Mouse (Mus musculus) MEL (cell line): ENCODE data around the gene Ecm1. TPM values are rescaled to one million over a fixed set of nuclear protein-coding genes. Genes with fewer than 3 reads are reported as not detected.

Experiments
- DNase-seq: peaks from one replicate; pipeline ENCODE4 v3.0.0; 2011; ENCODE audit warnings: low read depth, low spot score
- H3K27ac ChIP-seq: 2 replicates; pipeline ENCODE4 v1.5.1; 2012; ENCODE audit warnings: low read depth, mild to moderate bottlenecking, control low read depth, low read length, moderate library complexity; ENCODE audit not compliant: control insufficient read depth
- H3K27me3 ChIP-seq, 2 experiments: fragments of 150-350 bp in 1 of 2; sonication (generic) in 1 of 2; 2 replicates each; pipeline ENCODE4 v1.6.1; 2012; ENCODE audit warnings: low read length in 2 of 2, mild to moderate bottlenecking in 2 of 2, improper control_type of control experiment in 1 of 2, moderate library complexity in 1 of 2; ENCODE audit not compliant: insufficient read depth in 2 of 2, control insufficient read depth in 1 of 2
- H3K36me3 ChIP-seq, 2 experiments: 2 replicates each; pipeline ENCODE4 v1.6.1; 2012 to 2014; ENCODE audit warnings: low read length in 2 of 2, improper control_type of control experiment in 1 of 2, inconsistent platforms in 1 of 2, mild to moderate bottlenecking in 1 of 2; ENCODE audit not compliant: insufficient read depth in 2 of 2, control insufficient read depth in 1 of 2
- H3K4me1 ChIP-seq, 2 experiments: fragments of 150-350 bp in 1 of 2; sonication (generic) in 1 of 2; 2 replicates each; pipeline ENCODE4 v1.6.1; 2012; ENCODE audit warnings: low read length in 2 of 2, improper control_type of control experiment in 1 of 2, mild to moderate bottlenecking in 1 of 2; ENCODE audit not compliant: insufficient read depth in 2 of 2, control insufficient read depth in 1 of 2
- H3K4me3 ChIP-seq, 2 experiments: fragments of 150-350 bp in 1 of 2; sonication (generic) in 1 of 2; 2 replicates each; pipeline ENCODE4 v1.5.1; 2012; ENCODE audit warnings: low read depth in 2 of 2, low read length in 2 of 2, mild to moderate bottlenecking in 2 of 2, moderate library complexity in 2 of 2, control low read depth in 1 of 2, improper control_type of control experiment in 1 of 2; ENCODE audit not compliant: control insufficient read depth in 1 of 2, insufficient read depth in 1 of 2
- H3K79me2 ChIP-seq: 2 replicates; pipeline ENCODE4 v1.6.1; 2012; ENCODE audit warnings: mild to moderate bottlenecking, low read length, moderate library complexity; ENCODE audit not compliant: control insufficient read depth, poor library complexity, insufficient read depth
- H3K9ac ChIP-seq: 2 replicates; pipeline ENCODE4 v1.6.1; 2012; ENCODE audit warnings: low read depth, mild to moderate bottlenecking, control low read depth, low read length, moderate library complexity; ENCODE audit not compliant: control insufficient read depth, poor library complexity, severe bottlenecking
- H3K9me3 ChIP-seq: fragments of 150-350 bp; sonication (generic); replicated peaks from 2 replicates; pipeline ENCODE4 v1.6.1; 2012; ENCODE audit warnings: mild to moderate bottlenecking, low read length, improper control_type of control experiment, moderate library complexity; ENCODE audit not compliant: insufficient read depth
- BHLHE40 ChIP-seq: IDR thresholded peaks from 2 replicates; pipeline ENCODE4 v1.6.1; 2012; ENCODE audit warnings: low read depth, mild to moderate bottlenecking, inconsistent platforms, low read length, improper control_type of control experiment, borderline replicate concordance
- CHD1 ChIP-seq: IDR thresholded peaks from 2 replicates; pipeline ENCODE4 v1.6.1; 2012; ENCODE audit warnings: low read depth, mild to moderate bottlenecking, inconsistent platforms, low read length, improper control_type of control experiment
- CTCF ChIP-seq, 3 experiments: IDR thresholded peaks in 2 of 3; conservative IDR thresholded peaks in 1 of 3; 2 replicates each; pipeline ENCODE4 v1.5.1; 2011 to 2012; ENCODE audit warnings: low read length in 3 of 3, low read depth in 2 of 3, mild to moderate bottlenecking in 2 of 3, improper control_type of control experiment in 1 of 3, inconsistent platforms in 1 of 3, mixed read lengths in 1 of 3, moderate library complexity in 1 of 3; ENCODE audit not compliant: control insufficient read depth in 1 of 3, insufficient read depth in 1 of 3, poor library complexity in 1 of 3, severe bottlenecking in 1 of 3
- E2F4 ChIP-seq: IDR thresholded peaks from 2 replicates; pipeline ENCODE4 v1.6.1; 2011; ENCODE audit warnings: low read depth, low read length, improper control_type of control experiment, borderline replicate concordance
- ELF1 ChIP-seq: IDR thresholded peaks from 2 replicates; pipeline ENCODE4 v1.6.1; 2014; ENCODE audit warnings: low read depth, mild to moderate bottlenecking, inconsistent platforms, low read length, improper control_type of control experiment, moderate library complexity
- EP300 ChIP-seq, 2 experiments: IDR thresholded peaks; 2 replicates each; pipeline ENCODE4 v1.6.1; 2011; ENCODE audit warnings: improper control_type of control experiment in 2 of 2, low read length in 2 of 2, low read depth in 1 of 2, mild to moderate bottlenecking in 1 of 2
- GABPA ChIP-seq: IDR thresholded peaks from 2 replicates; pipeline ENCODE4 v1.6.1; 2012; ENCODE audit warnings: low read depth, mild to moderate bottlenecking, inconsistent platforms, low read length, improper control_type of control experiment, moderate library complexity
- HCFC1 ChIP-seq: IDR thresholded peaks from 2 replicates; pipeline ENCODE4 v1.6.1; 2012; ENCODE audit warnings: low read depth, mild to moderate bottlenecking, inconsistent platforms, low read length, improper control_type of control experiment, moderate library complexity
- KAT2A ChIP-seq: conservative IDR thresholded peaks from 2 replicates; pipeline ENCODE4 v1.6.1; 2012; ENCODE audit warnings: low read depth, low read length, improper control_type of control experiment, inconsistent platforms
- MAFK ChIP-seq: IDR thresholded peaks from 2 replicates; pipeline ENCODE4 v1.6.1; 2011; ENCODE audit warnings: low read depth, mild to moderate bottlenecking, low read length, improper control_type of control experiment, borderline replicate concordance
- MAZ ChIP-seq: IDR thresholded peaks from 2 replicates; pipeline ENCODE4 v1.6.1; 2012; ENCODE audit warnings: low read depth, mild to moderate bottlenecking, inconsistent platforms, low read length, improper control_type of control experiment
- MYB ChIP-seq: IDR thresholded peaks from 2 replicates; pipeline ENCODE4 v1.6.1; 2011; ENCODE audit warnings: mild to moderate bottlenecking, low read depth, low read length, improper control_type of control experiment
- NELFE ChIP-seq: IDR thresholded peaks from 2 replicates; pipeline ENCODE4 v1.6.1; 2011; ENCODE audit warnings: low read depth, low read length, improper control_type of control experiment
- POLR2A ChIP-seq, 2 experiments: IDR thresholded peaks; 2 replicates each; pipeline ENCODE4 v1.6.1; 2011 to 2012; ENCODE audit warnings: low read length in 2 of 2, mild to moderate bottlenecking in 2 of 2, control low read depth in 1 of 2, improper control_type of control experiment in 1 of 2, low read depth in 1 of 2, moderate library complexity in 1 of 2; ENCODE audit not compliant: control insufficient read depth in 1 of 2, insufficient read depth in 1 of 2, poor library complexity in 1 of 2
- RAD21 ChIP-seq: IDR thresholded peaks from 2 replicates; pipeline ENCODE4 v1.6.1; 2011; ENCODE audit warnings: mild to moderate bottlenecking, low read depth, low read length, improper control_type of control experiment
- RCOR1 ChIP-seq: IDR thresholded peaks from 2 replicates; pipeline ENCODE4 v1.6.1; 2012; ENCODE audit warnings: low read depth, mild to moderate bottlenecking, inconsistent platforms, low read length, improper control_type of control experiment
- TAL1 ChIP-seq: IDR thresholded peaks from 2 replicates; pipeline ENCODE4 v1.6.1; 2012; ENCODE audit warnings: mild to moderate bottlenecking, inconsistent platforms, low read length, moderate library complexity, mixed read lengths
- TBP ChIP-seq: IDR thresholded peaks from 2 replicates; pipeline ENCODE4 v1.8.0; 2011; ENCODE audit warnings: low read depth, low read length, improper control_type of control experiment
- USF1 ChIP-seq: IDR thresholded peaks from 2 replicates; pipeline ENCODE4 v1.6.1; 2014; ENCODE audit warnings: low read depth, mild to moderate bottlenecking, inconsistent platforms, low read length, improper control_type of control experiment, moderate library complexity
- USF2 ChIP-seq, 2 experiments: IDR thresholded peaks; 2 replicates each; pipeline ENCODE4 v1.6.1; 2011 to 2012; ENCODE audit warnings: improper control_type of control experiment in 2 of 2, low read length in 2 of 2, borderline replicate concordance in 1 of 2, inconsistent platforms in 1 of 2, low read depth in 1 of 2, mild to moderate bottlenecking in 1 of 2; ENCODE audit not compliant: insufficient read depth in 1 of 2
- ZKSCAN1 ChIP-seq: IDR thresholded peaks from 2 replicates; pipeline ENCODE4 v1.6.1; 2012; ENCODE audit warnings: low read depth, mild to moderate bottlenecking, inconsistent platforms, low read length, improper control_type of control experiment, moderate library complexity
- ZMIZ1 ChIP-seq: IDR thresholded peaks from 2 replicates; pipeline ENCODE4 v1.6.1; 2012; ENCODE audit warnings: low read depth, mild to moderate bottlenecking, inconsistent platforms, low read length, improper control_type of control experiment, moderate library complexity
- polyA plus RNA-seq, 2 experiments: library from polyadenylated mRNA; stranded (reverse) in 1 of 2; unstranded in 1 of 2; fragments of >175 nt in 1 of 2; fragments of >200 nt in 1 of 2; gene quantifications; 2 replicates each; pipeline versions ENCODE4 v1.2.1 to v1.2.4; 2012; ENCODE audit warnings: low replicate concordance in 2 of 2, low read depth in 1 of 2; ENCODE audit not compliant: insufficient read length in 2 of 2, insufficient read depth in 1 of 2, missing spikeins in 1 of 2
- total RNA-seq: library from RNA; depleted of rRNA; stranded (reverse); fragments of 300-350 nt; gene quantifications from 2 replicates; pipeline ENCODE4 v1.2.3, GENCODE M21; 2012

Gene Ecm1
- total and polyA plus RNA-seq, 3 experiments = 1.0 to 9.5 TPM; not detected in 1

- Histone ChIP-seq H3K79me2 (no peaks in the 10 kb centered on the region), H3K9ac (no peak overlapping the region), H3K4me1 (peaks cover 2 to 3% of the 10 kb centered on the region in 2 experiments; a peak in 2 of 4 replicates), H3K9me3 (no peaks in the 10 kb centered on the region), H3K27me3 (no peaks in the 10 kb centered on the region), H3K36me3 (0 out of 4 replicates have a peak, but pooled peaks cover 0 to 3% of the 10 kb centered on the region in 2 experiments), H3K4me3 (no peak overlapping the region), H3K27ac (no peak overlapping the region)
- peak; percentile 57 for DNase-seq
- no peak for TF ChIP-seq MYB
- TF ChIP-seq USF1 = no peak
- no peak for TF ChIP-seq TAL1
- no peak for TF ChIP-seq CTCF (IDR thresholded peaks at IDR 0.05 in 2 of 3, conservative IDR thresholded peaks at IDR 0.05 in 1 of 3; ENCODE audit: control insufficient read depth in 1 of 3, insufficient read depth in 1 of 3, low read depth in 2 of 3, low read length in 3 of 3, poor library complexity in 1 of 3, severe bottlenecking in 1 of 3)
- no peak for TF ChIP-seq BHLHE40
- TF ChIP-seq GABPA = no peak
- no peak for TF ChIP-seq ZKSCAN1
- no peak; the same call in 1 of the 2 replicates for TF ChIP-seq ELF1
- TF ChIP-seq USF2 (IDR thresholded peaks at IDR 0.05; ENCODE audit: borderline replicate concordance in 1 of 2, insufficient read depth in 1 of 2, low read depth in 1 of 2, low read length in 2 of 2) = no peak
- TF ChIP-seq ZMIZ1 = no peak
These were observed 33.1 kb downstream of the Ecm1 start for GRCm38 (mm10) chr3:95706273-95706672.

- Histone ChIP-seq H3K27me3 (no peaks in the 10 kb centered on the region), H3K9ac (no peak overlapping the region), H3K4me3 (no peak overlapping the region), H3K36me3 (0 out of 4 replicates have a peak, but pooled peaks cover 0 to 3% of the 10 kb centered on the region in 2 experiments), H3K9me3 (no peaks in the 10 kb centered on the region), H3K4me1 (peaks cover 0 to 3% of the 10 kb centered on the region in 2 experiments; a peak in 2 of 4 replicates), H3K79me2 (no peaks in the 10 kb centered on the region), H3K27ac (no peak overlapping the region)
- peak in 1 of 2 experiments; percentile 40; a peak in 1 of 4 replicates for TF ChIP-seq EP300 (IDR thresholded peaks at IDR 0.05; ENCODE audit: low read depth in 1 of 2, low read length in 2 of 2)
- TF ChIP-seq ZKSCAN1 = no peak
- TF ChIP-seq RCOR1 = no peak
- DNase-seq = no peak
These were observed 34.8 kb downstream of the Ecm1 start for GRCm38 (mm10) chr3:95704612-95705011.

- H3K36me3 ChIP-seq = 0 out of 4 replicates have a peak, but pooled peaks cover 0 to 3% of the 10 kb centered on the region in 2 experiments
- no peak for DNase-seq
- peaks cover 0 to 3% of the 10 kb centered on the region in 2 experiments; a peak in 2 of 4 replicates for H3K4me1 ChIP-seq
- TF ChIP-seq MAFK (no peak), KAT2A (no peak), TBP (no peak), E2F4 (no peak), ZKSCAN1 (no peak), GABPA (no peak), POLR2A (IDR thresholded peaks at IDR 0.05; ENCODE audit: control insufficient read depth in 1 of 2, insufficient read depth in 1 of 2, low read depth in 1 of 2, low read length in 2 of 2, poor library complexity in 1 of 2) (no peak), MAZ (no peak), ELF1 (no peak), HCFC1 (no peak), CHD1 (no peak), NELFE (no peak), RCOR1 (no peak), RAD21 (no peak), TAL1 (no peak)
- TF ChIP-seq, all 39 proteins: peak for 0
- no peak overlapping the region for H3K4me3 ChIP-seq
- no peaks in the 10 kb centered on the region for H3K27me3 ChIP-seq
- no peaks in the 10 kb centered on the region for H3K79me2 ChIP-seq
- H3K9ac ChIP-seq = no peak overlapping the region
- H3K27ac ChIP-seq = no peak overlapping the region
- no peaks in the 10 kb centered on the region for H3K9me3 ChIP-seq
These were observed 36.1 kb downstream of the Ecm1 start for GRCm38 (mm10) chr3:95703276-95703675.
